Mouse (Mus musculus): ENCODE results near the gene Qpct. TPM values are rescaled to one million over a fixed set of nuclear protein-coding genes. Genes with fewer than 3 reads are reported as not detected.

Gene Qpct
- polyA plus RNA-seq, 1 experiment: 1.1 TPM

- Histone ChIP-seq H3K27me3 (ENCODE audit: control insufficient read depth, insufficient read depth, insufficient read length) (no peaks in the 10 kb centered on the region), H3ac (ENCODE audit: control insufficient read depth, insufficient read length) (peak overlapping the region; percentile 72), H3K36me3 (ENCODE audit: control insufficient read depth, insufficient read depth) (no peaks in the 10 kb centered on the region), H3K4me3 (peak overlapping the region; percentile 67), H3K79me2 (ENCODE audit: control insufficient read depth, insufficient read depth) (peaks cover 52% of the 10 kb centered on the region), H3K4me2 (ENCODE audit: low read depth) (peak overlapping the region; percentile 93)
- TF ChIP-seq TCF3 (IDR thresholded peaks at IDR 0.05; ENCODE audit: insufficient read length, low read depth) (no peak), MYOD1 (IDR thresholded peaks at IDR 0.05; ENCODE audit: control insufficient read depth in 1 of 3, insufficient read length in 2 of 3, low read depth in 2 of 3) (no peak), MYOG (IDR thresholded peaks at IDR 0.05; ENCODE audit: control insufficient read depth in 1 of 3, insufficient read depth in 1 of 3, insufficient read length in 2 of 3, low read depth in 2 of 3) (no peak)
Measured at GRCm38 (mm10) chr17:79019726-79020207, 31.9 kb upstream of the Qpct start.

GRCm38 (mm10) chr17:79020208-79020983 is 31.3 kb upstream of the Qpct start, which contains the start of gene Prkd3:
TSS of gene Prkd3 (minus strand) at chr17:79020816.
- no peaks in the 10 kb centered on the region for H3K27me3 ChIP-seq (ENCODE audit: control insufficient read depth, insufficient read depth, insufficient read length)
- TF ChIP-seq REST (IDR thresholded peaks at IDR 0.05; ENCODE audit: insufficient read depth, insufficient read length): no peak
- no peak for TF ChIP-seq TCF12 (IDR thresholded peaks at IDR 0.05; ENCODE audit: insufficient read depth, poor library complexity, severe bottlenecking)
- no peak for TF ChIP-seq USF1 (IDR thresholded peaks at IDR 0.05; ENCODE audit: low read depth)
- TF ChIP-seq MYOD1 (IDR thresholded peaks at IDR 0.05; ENCODE audit: control insufficient read depth in 1 of 3, insufficient read length in 2 of 3, low read depth in 2 of 3): no peak
- TF ChIP-seq MYOG (IDR thresholded peaks at IDR 0.05; ENCODE audit: control insufficient read depth in 1 of 3, insufficient read depth in 1 of 3, insufficient read length in 2 of 3, low read depth in 2 of 3): peak in 1 of 3 experiments; percentile 1
- peak; percentile 48 for TF ChIP-seq POLR2A (IDR thresholded peaks at IDR 0.05; ENCODE audit: insufficient read length, low read depth)
- TF ChIP-seq POLR2AphosphoS2 (IDR thresholded peaks at IDR 0.05; ENCODE audit: insufficient read length, low read depth): peak; percentile 21
- TF ChIP-seq TCF3 (IDR thresholded peaks at IDR 0.05; ENCODE audit: insufficient read length, low read depth): no peak
- H3K4me2 ChIP-seq (ENCODE audit: low read depth): peak within 1 kb of the TSS; percentile 93
- H3K4me3 ChIP-seq: peak within 1 kb of the TSS; percentile 67
- peak within 1 kb of the TSS; percentile 72 for H3ac ChIP-seq (ENCODE audit: control insufficient read depth, insufficient read length)
- H3K36me3 ChIP-seq (ENCODE audit: control insufficient read depth, insufficient read depth): no peaks in the 10 kb centered on the region
- H3K79me2 ChIP-seq (ENCODE audit: control insufficient read depth, insufficient read depth): peaks cover 46% of the 10 kb centered on the region

GRCm38 (mm10) chr17:79020984-79021335 is 30.7 kb upstream of the Qpct start:
- Histone ChIP-seq H3K79me2 (ENCODE audit: control insufficient read depth, insufficient read depth) (peaks cover 41% of the 10 kb centered on the region), H3ac (ENCODE audit: control insufficient read depth, insufficient read length) (peak overlapping the region; percentile 72), H3K4me3 (peak overlapping the region; percentile 67), H3K4me2 (ENCODE audit: low read depth) (peak overlapping the region; percentile 72), H3K36me3 (ENCODE audit: control insufficient read depth, insufficient read depth) (no peaks in the 10 kb centered on the region), H3K27me3 (ENCODE audit: control insufficient read depth, insufficient read depth, insufficient read length) (no peaks in the 10 kb centered on the region)
- TF ChIP-seq TCF3 (IDR thresholded peaks at IDR 0.05; ENCODE audit: insufficient read length, low read depth) (no peak), MYOD1 (IDR thresholded peaks at IDR 0.05; ENCODE audit: control insufficient read depth in 1 of 3, insufficient read length in 2 of 3, low read depth in 2 of 3) (no peak), MYOG (IDR thresholded peaks at IDR 0.05; ENCODE audit: control insufficient read depth in 1 of 3, insufficient read depth in 1 of 3, insufficient read length in 2 of 3, low read depth in 2 of 3) (no peak), USF1 (IDR thresholded peaks at IDR 0.05; ENCODE audit: low read depth) (no peak), E2F4 (IDR thresholded peaks at IDR 0.05; ENCODE audit: insufficient read depth) (no peak)

- no peak overlapping the region for H3K4me2 ChIP-seq (ENCODE audit: low read depth)
- no peaks in the 10 kb centered on the region for H3K27me3 ChIP-seq (ENCODE audit: control insufficient read depth, insufficient read depth, insufficient read length)
- no peak overlapping the region for H3K4me3 ChIP-seq
- no peaks in the 10 kb centered on the region for H3K36me3 ChIP-seq (ENCODE audit: control insufficient read depth, insufficient read depth)
- H3ac ChIP-seq (ENCODE audit: control insufficient read depth, insufficient read length): no peak overlapping the region
- no peak for TF ChIP-seq POLR2AphosphoS2 (IDR thresholded peaks at IDR 0.05; ENCODE audit: insufficient read length, low read depth)
- no peak for TF ChIP-seq CEBPB (IDR thresholded peaks at IDR 0.05; ENCODE audit: insufficient read depth, poor library complexity, severe bottlenecking)
- TF ChIP-seq POLR2A (IDR thresholded peaks at IDR 0.05; ENCODE audit: insufficient read length, low read depth): no peak
- TF ChIP-seq TCF3 (IDR thresholded peaks at IDR 0.05; ENCODE audit: insufficient read length, low read depth): no peak
- no peak for TF ChIP-seq SRF (IDR thresholded peaks at IDR 0.05; ENCODE audit: control insufficient read depth, insufficient read length, low read depth)
- TF ChIP-seq MYOG (IDR thresholded peaks at IDR 0.05; ENCODE audit: control insufficient read depth in 1 of 3, insufficient read depth in 1 of 3, insufficient read length in 2 of 3, low read depth in 2 of 3): no peak
- no peak for TF ChIP-seq MAX (IDR thresholded peaks at IDR 0.05; ENCODE audit: low read depth)
- TF ChIP-seq E2F4 (IDR thresholded peaks at IDR 0.05; ENCODE audit: insufficient read depth): no peak
- TF ChIP-seq USF1 (IDR thresholded peaks at IDR 0.05; ENCODE audit: low read depth): no peak
- TF ChIP-seq REST (IDR thresholded peaks at IDR 0.05; ENCODE audit: insufficient read depth, insufficient read length): no peak
- no peak for TF ChIP-seq TCF12 (IDR thresholded peaks at IDR 0.05; ENCODE audit: insufficient read depth, poor library complexity, severe bottlenecking)
- no peak for TF ChIP-seq MYOD1 (IDR thresholded peaks at IDR 0.05; ENCODE audit: control insufficient read depth in 1 of 3, insufficient read length in 2 of 3, low read depth in 2 of 3)
- H3K79me2 ChIP-seq (ENCODE audit: control insufficient read depth, insufficient read depth): peaks cover 24% of the 10 kb centered on the region
Measured at GRCm38 (mm10) chr17:79022746-79023145, 29.0 kb upstream of the Qpct start.

- Histone ChIP-seq H3K36me3 (ENCODE audit: control insufficient read depth, insufficient read depth) (no peaks in the 10 kb centered on the region), H3K79me2 (ENCODE audit: control insufficient read depth, insufficient read depth) (peaks cover 6% of the 10 kb centered on the region), H3K4me2 (ENCODE audit: low read depth) (no peak overlapping the region), H3K27me3 (ENCODE audit: control insufficient read depth, insufficient read depth, insufficient read length) (no peaks in the 10 kb centered on the region), H3ac (ENCODE audit: control insufficient read depth, insufficient read length) (no peak overlapping the region), H3K4me3 (no peak overlapping the region)
- no peak for TF ChIP-seq CEBPB (IDR thresholded peaks at IDR 0.05; ENCODE audit: insufficient read depth, poor library complexity, severe bottlenecking)
- TF ChIP-seq USF1 (IDR thresholded peaks at IDR 0.05; ENCODE audit: low read depth): no peak
- no peak for TF ChIP-seq E2F4 (IDR thresholded peaks at IDR 0.05; ENCODE audit: insufficient read depth)
- TF ChIP-seq POLR2A (IDR thresholded peaks at IDR 0.05; ENCODE audit: insufficient read length, low read depth): no peak
- TF ChIP-seq MYOD1 (IDR thresholded peaks at IDR 0.05; ENCODE audit: control insufficient read depth in 1 of 3, insufficient read length in 2 of 3, low read depth in 2 of 3): no peak
- TF ChIP-seq MYOG (IDR thresholded peaks at IDR 0.05; ENCODE audit: control insufficient read depth in 1 of 3, insufficient read depth in 1 of 3, insufficient read length in 2 of 3, low read depth in 2 of 3): no peak
Measured at GRCm38 (mm10) chr17:79024544-79024943, 27.2 kb upstream of the Qpct start.
